Mouse (Mus musculus): ENCODE data around the gene Clec4d.
"Not testable (repeated sequence)": the region's sequence is repeated elsewhere in the genome, so short reads cannot be mapped to it uniquely, and the experiment has no call there.

Gene Clec4d

DNA sequence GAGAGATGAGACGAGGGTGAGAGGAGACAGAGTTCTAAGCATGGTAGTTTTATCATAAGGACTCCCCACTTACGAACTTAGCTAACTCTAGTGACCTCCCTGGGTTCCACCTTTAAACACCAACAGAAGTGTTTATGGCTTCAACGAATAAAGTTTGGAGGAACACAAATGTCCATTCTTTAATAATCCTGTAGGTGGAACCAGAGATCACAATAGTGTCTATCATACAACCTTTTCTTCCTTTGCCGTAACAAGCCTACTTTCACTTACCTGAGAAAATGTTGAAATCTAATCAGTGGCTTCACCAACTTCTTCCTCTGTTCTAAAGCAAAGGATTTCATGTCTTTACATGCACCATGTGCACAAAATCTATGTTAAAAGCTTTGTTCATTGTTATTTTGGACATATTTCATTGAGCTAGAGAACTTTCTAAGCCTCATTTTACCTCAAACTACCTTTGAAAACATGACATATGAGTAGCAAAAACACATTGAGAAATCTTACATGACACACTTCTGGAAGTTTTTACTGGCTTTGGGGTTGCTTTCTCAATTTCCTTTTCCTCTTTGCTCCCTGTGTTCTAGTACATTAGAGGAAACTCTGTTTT, at the start of gene Clec4d:
Gene Clec4d (plus strand): TSS at position 557 of the 607 bp plus-strand sequence.
- no peak for DNase-seq (ENCODE audit: low spot score)

DNA sequence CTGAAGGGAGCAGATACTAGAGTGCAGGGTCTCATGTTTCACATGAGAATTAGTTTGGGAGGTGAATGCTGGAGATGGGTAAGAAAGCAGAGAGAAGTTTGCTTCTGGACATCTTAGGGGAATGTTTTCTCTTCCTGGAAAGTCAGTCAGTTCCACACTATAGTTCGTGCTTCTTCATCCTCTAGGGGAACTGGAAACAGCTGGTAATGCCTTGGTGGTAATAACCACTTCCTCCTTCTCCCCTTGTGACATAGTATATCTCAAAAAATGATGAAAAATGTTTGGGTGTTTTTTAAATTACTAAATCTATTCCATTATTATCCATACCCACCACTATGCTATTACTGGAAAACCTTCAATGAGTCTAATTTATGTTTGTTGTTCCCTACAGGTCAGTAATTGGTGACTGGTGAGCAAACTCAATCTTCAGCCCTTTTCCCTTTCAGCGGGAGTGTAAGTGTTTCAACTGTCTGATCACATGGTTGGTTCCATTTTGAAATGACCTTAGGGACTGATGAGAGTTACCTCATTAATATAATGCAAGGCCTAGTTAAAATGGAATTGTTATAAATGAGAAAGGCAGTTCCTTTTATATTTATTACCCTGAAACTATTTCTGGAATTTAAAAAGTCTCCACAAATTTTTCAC, 34.3 kb upstream of the Clec4d start:
- no peak for DNase-seq (ENCODE audit: low spot score)

DNA sequence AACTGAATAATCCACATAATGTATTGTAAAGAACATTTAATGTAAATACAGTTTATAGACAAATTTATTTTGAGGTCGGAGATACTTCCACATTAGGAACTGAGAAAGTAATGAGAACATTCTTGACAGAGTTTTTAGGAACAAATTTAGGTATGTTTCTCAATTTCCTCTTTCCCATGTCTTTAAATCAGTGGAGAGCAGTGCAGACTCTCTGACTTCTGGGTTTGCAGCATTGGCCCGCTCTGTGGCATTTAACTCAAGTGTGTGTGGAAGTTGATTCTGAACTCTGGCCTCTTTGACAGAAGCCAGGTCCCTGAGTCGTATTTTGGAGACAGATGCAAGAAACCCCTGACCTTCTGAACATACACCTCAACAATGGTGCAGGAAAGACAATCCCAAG, 32.3 kb upstream of the Clec4d start, which contains the start of gene Clec4n:
Gene Clec4n (plus strand): TSS at position 200 of the 400 bp plus-strand sequence.
- DNase-seq (ENCODE audit: low spot score): no peak

DNA sequence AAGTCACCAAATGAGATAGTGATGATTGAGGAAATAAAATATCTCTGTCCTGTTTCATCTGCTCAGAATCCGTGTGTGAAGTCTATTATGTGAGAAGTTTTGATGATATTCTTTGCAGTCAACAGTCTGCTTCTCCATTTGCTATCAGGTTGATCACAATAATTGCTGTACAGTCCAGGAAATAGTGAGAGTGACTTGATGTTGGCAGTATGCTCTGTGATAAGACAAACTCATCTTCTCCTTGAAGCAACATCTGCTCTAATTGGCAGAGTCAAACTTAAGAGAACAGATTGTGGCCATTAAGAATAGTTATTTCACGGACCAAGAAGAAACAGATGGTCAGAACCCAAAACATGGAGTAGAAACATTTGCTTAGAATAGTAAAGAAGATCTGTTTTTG, 30.8 kb upstream of the Clec4d start:
- DNase-seq (ENCODE audit: low spot score): no peak

DNA sequence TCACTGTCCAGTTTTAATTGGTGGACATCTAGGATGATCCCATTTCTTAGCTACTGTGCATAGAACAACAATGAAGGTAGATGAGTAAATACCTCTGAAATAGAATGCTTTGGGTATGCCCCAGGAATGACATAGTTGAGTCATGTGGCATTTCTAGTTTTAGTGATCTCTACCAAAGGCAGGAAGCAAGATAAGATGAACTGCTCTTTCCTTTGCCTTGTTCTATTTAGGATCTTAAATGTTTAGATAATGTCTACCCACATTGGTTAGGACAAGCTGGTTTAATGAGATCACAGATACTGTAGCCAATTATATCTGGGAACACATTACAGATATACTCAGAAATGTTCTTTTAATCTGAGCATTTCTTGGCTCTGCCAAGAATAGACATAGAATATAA, 24.3 kb upstream of the Clec4d start:
- no peak for DNase-seq (ENCODE audit: low spot score)

DNA sequence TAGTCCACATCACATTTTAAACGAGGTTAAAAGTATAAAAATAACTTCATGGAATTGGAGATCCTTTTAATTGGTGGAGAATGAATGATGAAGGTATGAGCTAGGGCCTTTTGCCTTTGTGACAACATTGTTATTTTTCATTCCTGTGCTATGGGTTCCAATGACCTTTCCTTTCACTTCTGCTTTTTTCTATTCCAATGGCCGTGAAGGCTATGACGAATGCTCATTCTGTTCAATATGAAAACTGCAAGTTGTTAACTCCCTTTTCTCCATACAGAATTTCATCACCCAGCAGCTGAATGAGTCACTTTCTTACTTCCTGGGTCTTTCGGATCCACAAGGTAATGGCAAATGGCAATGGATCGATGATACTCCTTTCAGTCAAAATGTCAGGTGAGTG, 17.7 kb upstream of the Clec4d start:
- no peak for DNase-seq (ENCODE audit: low spot score)

DNA sequence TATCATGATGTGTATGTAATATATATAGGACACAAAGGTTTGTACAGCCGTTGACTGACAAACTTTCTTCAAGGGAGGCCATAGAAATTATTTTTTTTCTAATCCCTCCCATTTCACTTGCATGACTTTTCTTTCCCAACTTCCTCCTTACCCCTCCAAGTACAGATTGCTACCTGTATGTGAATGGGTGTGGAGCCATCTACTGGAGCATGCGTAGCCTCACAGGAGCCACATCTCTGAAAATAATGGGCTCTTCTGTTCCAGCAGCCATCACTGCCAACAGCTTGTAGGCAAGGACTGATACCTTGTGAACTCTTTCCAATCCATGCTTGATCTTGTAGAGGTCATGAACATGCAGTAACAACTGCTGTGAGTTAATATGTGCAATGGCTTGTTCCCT, 13.0 kb upstream of the Clec4d start:
- not testable (repeated sequence) for DNase-seq (ENCODE audit: low spot score)

DNA sequence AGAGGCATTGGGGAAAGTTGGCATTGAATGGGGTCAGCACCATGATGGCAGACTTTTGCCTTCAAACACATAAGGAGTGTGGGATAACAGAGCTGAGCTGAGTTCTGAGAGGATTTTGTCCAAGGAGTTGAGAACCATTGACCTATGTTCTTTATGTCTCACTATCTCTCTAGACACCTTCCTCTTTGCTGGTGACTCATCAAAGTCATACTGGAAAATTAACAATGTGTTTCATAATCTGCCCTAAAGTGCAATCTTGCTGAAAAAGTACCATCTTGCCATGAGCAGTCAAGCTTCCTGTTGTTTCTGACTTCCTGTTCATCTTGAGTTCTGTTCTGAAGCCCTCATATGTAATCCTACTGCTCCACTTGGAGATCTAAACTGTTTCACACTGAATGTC, 9.2 kb upstream of the Clec4d start:
- DNase-seq (ENCODE audit: low spot score): no peak

DNA sequence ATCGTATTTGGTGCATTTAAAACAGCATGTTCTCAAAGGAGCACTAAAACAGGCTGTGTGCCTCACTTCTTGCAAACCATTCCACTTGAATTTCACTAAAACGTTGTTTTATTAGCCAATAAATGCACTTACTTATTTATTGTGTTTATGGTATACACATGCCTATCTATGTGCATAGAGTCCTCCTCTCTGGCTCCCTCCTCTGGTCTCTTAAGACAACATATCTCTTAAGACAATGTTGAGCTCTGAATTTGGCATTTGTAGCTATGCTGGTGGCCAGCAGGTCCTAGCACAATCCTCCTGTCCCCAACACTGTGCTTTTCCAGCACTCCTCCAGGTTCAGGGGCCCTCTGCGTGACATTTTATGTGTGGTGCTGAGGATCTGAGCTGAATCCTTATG, 3.0 kb upstream of the Clec4d start:
- DNase-seq (ENCODE audit: low spot score): no peak

DNA sequence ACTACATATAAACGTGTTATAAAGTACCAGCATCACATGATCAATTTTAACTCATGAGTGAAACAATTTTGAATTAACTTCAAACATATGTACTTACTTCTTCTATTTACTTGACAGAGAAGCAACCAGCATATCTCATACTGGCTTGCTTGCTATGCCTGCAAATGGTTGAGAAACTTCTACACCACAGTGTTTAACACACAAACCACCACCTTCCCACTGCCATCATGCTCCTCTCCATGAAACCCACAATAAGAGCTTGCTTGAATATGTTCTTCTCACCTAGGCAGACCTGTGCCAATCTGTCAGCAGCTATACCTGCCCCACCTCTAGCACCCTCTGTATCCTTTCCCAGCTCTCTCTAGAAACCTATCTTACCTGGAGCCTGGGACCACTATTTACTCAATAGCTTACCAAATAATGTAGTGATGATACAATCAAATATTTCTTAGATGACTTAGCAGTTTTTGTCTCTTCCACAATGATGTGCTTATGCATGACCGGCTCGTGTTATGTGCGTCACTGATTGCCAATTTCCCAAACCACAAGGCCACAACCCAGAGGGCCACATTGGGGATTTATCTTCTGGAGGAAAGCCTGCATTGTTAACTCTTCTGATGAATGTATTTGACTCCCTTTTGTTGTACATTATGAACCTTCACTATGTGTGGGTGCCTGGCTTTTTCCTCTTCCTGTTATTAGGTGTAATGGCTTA, 1.9 kb upstream of the Clec4d start:
- no peak for DNase-seq (ENCODE audit: low spot score)

DNA sequence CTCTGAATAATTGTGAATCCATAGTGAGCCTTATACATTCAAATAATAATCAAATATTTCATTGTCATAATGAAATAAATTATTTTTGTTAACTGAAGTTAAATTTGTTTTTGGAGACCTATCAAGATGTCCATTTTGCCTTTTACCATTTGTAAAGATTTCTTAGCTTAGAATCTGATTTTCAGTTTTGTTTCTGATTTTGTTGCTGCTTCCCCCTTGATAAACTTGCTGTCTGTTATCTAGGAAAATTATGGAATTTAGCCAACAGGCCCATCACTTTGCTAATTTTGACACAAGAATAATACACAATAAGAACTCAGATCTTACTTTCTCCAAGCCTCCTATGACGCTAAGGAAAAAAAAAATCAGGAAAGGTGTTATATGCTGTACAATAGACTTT, 1.0 kb upstream of the Clec4d start:
- no peak for DNase-seq (ENCODE audit: low spot score)

DNA sequence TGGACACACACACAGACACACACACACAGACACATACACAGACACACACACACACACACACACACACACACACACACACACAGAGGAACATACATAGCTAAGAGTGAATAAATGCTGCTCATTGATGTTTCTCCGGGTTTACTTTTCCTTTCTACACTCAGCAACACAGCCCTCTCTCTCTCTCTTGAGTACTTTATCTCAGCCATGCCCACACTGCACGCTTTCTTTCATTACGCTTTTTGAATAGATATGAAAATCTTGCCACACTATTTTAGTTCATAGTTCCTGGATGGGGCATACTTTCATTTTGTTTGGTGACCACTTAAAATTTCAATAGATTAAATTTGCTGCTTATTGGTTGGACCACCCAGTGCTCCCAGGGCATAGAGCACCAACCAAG, 2.3 kb downstream of the Clec4d start:
- no peak for DNase-seq (ENCODE audit: low spot score)

DNA sequence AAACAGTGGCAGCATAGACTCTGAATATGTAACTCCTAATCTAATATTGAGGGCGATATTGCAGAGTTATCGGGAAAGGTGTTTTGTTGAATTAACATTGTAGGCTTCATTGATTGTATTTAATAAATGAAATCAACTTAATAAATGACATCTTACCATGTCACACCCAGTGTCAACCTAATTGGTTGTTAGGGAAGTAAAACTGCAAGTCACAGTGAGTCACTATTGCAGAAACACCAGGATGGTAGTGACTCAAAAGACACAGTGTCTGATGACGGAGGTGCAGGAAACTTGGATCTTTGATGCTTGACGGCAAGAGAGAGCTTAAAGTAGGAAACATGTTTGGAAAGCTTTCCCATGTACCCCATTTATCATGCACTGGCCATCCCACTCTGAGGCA, 3.9 kb downstream of the Clec4d start:
- no peak for DNase-seq (ENCODE audit: low spot score)

DNA sequence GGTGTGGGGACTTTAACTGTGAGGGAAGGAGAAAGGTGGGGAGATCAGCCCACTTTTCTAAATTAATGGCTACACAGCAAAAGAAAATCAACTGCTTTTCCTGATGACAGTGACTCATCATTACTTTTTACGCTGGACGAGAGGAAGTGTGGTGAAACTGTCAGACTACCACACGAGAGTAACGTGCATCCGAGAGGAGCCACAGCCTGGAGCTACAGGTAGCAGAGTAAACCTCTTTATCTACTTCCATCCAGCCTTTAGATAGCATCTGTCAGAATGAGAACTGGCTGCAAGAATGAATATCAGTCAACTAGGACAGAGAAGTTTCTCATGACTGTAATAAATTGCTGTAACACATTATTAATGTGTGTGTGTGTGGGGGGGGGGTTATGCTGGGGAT, 5.0 kb downstream of the Clec4d start:
- no peak for DNase-seq (ENCODE audit: low spot score)

DNA sequence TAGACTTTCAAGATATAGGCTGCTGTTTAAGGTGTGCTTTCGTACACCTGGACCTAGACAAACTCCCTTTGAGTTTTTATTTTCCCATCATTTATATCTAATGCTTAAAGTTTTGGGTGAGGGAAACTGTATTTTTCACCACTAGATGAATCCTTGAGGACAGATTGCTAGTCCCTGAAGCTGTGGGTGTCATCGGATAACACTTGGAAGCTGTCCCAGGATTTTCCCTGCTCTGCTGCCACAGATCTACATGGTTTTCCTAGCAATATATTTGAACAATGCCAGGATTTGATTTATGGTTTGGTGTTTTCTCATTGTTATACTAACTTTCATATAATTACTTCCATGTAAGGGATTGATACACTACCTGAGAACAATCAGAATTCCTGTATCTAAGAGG, 17.5 kb downstream of the Clec4d start:
- DNase-seq (ENCODE audit: low spot score): no peak

DNA sequence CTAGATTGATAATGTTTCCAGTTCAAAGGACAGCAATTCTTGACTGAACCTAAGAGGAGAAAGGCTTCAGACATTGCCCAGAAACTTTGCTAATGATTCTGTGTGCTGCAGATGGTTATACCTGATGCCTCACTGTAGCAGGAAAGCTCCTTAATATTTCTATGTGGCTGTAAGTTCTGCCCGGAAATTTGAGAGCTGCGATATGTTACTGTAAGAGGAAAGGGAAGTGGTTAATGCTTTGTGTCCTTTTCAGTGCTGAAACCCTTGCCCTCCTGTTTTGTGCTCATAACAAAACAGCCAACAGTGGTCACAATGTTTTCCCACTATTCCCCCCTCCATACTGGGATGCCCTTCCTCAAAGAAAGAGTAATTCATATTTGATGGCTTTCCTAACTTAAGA, 24.4 kb downstream of the Clec4d start:
- no peak for DNase-seq (ENCODE audit: low spot score)

DNA sequence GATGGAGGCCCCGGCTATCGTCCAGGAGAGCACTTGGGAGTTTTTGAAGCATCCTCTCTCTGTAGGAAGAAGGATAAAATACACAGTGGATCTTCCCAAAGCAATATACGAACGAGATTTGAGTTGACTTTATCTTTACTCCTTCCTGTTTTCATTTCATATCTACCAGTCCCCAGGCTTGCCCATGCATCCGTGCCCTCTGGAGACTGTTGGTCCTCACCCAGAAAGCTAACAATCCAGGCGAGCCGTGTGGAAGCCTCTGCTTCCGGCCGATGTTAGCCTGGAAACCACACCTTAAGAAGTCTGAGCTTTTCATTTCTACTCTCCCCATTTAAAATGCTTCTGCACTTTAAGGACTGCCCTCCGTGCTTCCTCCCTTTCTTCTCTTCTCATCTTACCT, 27.0 kb downstream of the Clec4d start:
- no peak for DNase-seq (ENCODE audit: low spot score)

DNA sequence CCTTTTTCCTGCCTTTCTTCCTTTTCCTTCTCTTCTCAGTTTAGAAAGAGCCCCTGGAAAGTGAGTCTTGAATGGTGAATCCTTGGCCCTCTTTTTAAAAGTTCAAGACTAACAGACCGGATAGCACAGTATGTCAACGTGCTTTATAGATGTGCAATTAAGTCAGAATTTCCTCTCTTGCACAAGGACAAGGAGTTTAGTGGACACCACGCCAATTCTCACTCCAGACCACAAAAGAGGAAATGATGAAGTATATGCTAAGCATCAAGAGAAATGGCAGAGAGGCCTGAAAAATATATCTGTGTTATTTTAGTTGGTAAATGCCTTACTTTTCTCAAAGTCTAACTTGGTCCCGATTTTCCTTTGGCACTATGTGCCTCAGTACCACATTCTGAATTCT, 27.8 kb downstream of the Clec4d start, which contains the start of gene Clec4e:
Gene Clec4e (minus strand): TSS at position 118 of the 400 bp plus-strand sequence.
- no peak for DNase-seq (ENCODE audit: low spot score)

DNA sequence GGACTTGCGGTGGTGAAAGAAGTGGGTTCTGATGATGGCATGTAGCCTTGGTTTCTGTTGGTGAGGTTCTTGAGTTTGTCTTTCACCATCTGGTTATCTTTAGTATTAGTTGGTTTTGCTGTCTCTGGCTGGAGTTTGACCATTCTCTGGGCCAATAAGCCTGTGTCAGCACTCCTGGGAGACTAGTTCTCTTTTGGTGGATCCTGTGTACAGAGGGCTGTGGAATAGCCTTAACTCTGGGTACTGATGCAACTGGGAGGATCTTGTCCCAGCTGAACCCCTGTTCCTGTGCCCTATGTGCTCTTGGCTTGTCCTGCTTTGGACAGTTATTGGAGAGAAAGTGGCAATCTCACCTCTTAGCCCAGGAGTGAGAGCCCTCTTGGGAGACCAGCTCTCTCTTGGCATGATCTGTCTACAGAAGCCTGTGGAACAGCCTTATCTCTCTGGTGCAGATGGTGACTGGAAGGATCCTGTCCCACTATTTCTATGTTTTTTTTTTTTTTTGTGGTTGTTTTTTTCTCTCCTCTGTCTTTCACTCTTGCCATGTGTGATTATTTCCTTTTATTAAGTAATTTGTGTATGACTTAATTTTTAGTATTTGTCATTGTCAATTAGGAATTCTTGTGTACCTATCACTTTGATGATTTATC, 31.0 kb downstream of the Clec4d start:
- no peak for DNase-seq (ENCODE audit: low spot score)

DNA sequence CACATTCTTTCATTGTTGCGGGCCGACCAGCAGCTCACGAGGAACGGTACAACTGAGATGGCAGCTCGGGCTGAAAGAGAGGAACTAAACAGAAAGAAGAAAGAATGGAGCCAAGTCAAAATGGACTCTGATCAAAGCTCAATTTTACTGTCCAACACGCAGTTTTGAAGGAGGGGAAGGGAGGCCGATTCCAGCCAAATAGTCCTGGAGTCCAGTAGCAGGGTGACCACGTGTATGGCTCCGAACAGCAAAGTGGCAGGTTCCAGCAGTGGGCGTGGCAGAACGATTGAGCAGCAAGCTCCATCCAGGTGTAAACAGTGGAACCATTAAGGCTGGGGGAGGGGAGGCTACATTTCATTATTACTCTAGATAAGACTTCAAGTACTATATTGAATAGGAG, 31.6 kb downstream of the Clec4d start:
- not testable (repeated sequence) for DNase-seq (ENCODE audit: low spot score)

DNA sequence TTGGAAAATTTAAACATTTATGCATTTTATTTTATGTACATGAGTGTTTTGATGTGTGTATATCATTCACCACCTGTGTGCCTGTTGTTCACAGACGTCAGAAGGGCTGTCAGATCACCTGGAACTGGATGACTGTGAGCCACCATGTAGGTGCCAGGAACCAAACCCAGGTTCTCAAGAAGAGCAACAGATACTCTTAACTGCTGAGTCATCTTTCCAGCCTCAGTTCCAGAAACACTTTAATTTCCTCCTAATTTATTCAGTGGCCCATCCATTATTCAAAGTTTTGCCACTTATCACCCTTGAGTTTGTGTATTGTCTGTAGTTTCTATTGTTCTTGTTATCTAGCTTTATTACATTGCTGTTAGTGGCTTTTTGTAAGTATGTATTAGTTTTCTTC, 34.8 kb downstream of the Clec4d start:
- no peak for DNase-seq (ENCODE audit: low spot score)

DNA sequence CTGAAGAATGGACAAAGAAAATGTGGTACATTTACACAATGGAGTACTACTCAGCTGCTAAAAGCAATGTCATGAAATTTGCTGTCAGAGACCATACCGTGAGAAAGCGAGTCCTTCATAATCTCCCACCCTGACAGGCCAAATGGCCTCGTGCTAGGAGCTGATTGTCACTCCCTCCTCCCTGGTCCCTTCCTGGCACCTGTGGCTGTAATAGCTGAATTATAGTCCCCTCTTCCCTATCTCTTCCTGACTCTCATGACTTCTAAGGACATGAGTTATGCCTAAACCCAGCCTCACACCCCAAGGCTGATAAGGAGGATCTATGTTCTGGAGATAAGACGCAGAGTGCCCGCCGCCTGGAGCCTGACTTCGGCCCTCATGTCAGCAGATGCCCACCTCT, 44.4 kb downstream of the Clec4d start:
- not testable (repeated sequence) for DNase-seq (ENCODE audit: low spot score)

DNA sequence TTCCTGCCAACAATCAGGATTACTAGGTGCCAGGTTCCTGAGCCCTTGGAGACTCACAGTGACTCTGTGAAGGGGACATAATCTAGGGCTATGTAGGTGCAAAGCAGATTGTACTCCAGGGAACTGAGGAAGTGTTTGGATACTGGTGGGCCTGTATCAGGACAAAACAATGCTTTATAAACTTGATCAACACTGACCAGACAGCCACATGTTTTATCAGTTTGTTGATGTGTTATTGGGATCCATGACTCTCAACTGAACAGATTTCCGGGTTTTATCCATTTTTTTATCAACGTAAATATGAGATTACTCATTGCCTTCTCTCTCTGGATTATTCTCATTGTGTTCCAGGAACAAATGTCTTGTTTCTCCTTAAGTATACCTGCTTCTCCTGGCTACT, 46.1 kb downstream of the Clec4d start, which contains the start of gene Vmn2r19:
Gene Vmn2r19 (plus strand): TSS at position 301 of the 400 bp plus-strand sequence.
- DNase-seq (ENCODE audit: low spot score): no peak

Measured in ovary, postnatal 14 days (tissue).